Mouse (Mus musculus) heart, embryonic 14.5 days (tissue): ENCODE measurements around the gene Nktr. TPM values are rescaled to one million over a fixed set of nuclear protein-coding genes. Genes with fewer than 3 reads are reported as not detected.

ENCODE experiments used
- ATAC-seq: fragments of 200-750 bp; cut with Nextera tagmentation; 2 replicates; pipeline ENCODE4 v1.8.0; 2017; ENCODE audit warnings: low read depth, moderate TSS enrichment; ENCODE audit not compliant: insufficient number of reproducible peaks, insufficient read depth, low FRiP score
- H3K27ac ChIP-seq, 2 experiments: fragments of 200-500 bp in 1 of 2; fragments of 300-500 bp in 1 of 2; sonication (generic) in 1 of 2; replicated peaks in 1 of 2; 2 replicates each; pipeline ENCODE4 v1.5.1; 2012 to 2014; ENCODE audit warnings: low read depth in 2 of 2, low read length in 2 of 2, control low read depth in 1 of 2, mild to moderate bottlenecking in 1 of 2, mixed read lengths in 1 of 2; ENCODE audit not compliant: control insufficient read depth in 1 of 2, insufficient read depth in 1 of 2
- H3K27me3 ChIP-seq: fragments of 300-500 bp; sonication (generic); 2 replicates; pipeline ENCODE4 v1.6.1; 2014; ENCODE audit warnings: mild to moderate bottlenecking, low read length, control low read depth; ENCODE audit not compliant: control insufficient read depth, insufficient read depth
- H3K36me3 ChIP-seq: fragments of 300-500 bp; sonication (generic); 2 replicates; pipeline ENCODE4 v1.6.1; 2014; ENCODE audit warnings: mild to moderate bottlenecking, control low read depth, low read length, mixed read lengths; ENCODE audit not compliant: control insufficient read depth, insufficient read depth
- H3K4me1 ChIP-seq, 2 experiments: fragments of 200-500 bp in 1 of 2; fragments of 300-500 bp in 1 of 2; sonication (generic) in 1 of 2; 2 replicates each; pipeline ENCODE4 v1.6.1; 2012 to 2014; ENCODE audit warnings: low read length in 2 of 2, control low read depth in 1 of 2, mixed read lengths in 1 of 2; ENCODE audit not compliant: control insufficient read depth in 2 of 2, insufficient read depth in 2 of 2
- H3K4me2 ChIP-seq: fragments of 300-500 bp; sonication (generic); 2 replicates; pipeline ENCODE4 v1.6.1; 2014; ENCODE audit warnings: mild to moderate bottlenecking, low read length
- H3K4me3 ChIP-seq, 2 experiments: fragments of 200-500 bp in 1 of 2; fragments of 300-500 bp in 1 of 2; sonication (generic) in 1 of 2; 2 replicates each; pipeline ENCODE4 v1.5.1; 2012 to 2014; ENCODE audit warnings: low read length in 2 of 2, mild to moderate bottlenecking in 2 of 2, control low read depth in 1 of 2, low read depth in 1 of 2, moderate library complexity in 1 of 2; ENCODE audit not compliant: control insufficient read depth in 1 of 2, insufficient read depth in 1 of 2
- H3K9ac ChIP-seq: fragments of 300-500 bp; sonication (generic); 2 replicates; pipeline ENCODE4 v1.6.1; 2014; ENCODE audit warnings: mild to moderate bottlenecking, low read length
- H3K9me3 ChIP-seq: fragments of 300-500 bp; sonication (generic); 2 replicates; pipeline ENCODE4 v1.6.1; 2016; ENCODE audit warnings: low read length, control low read depth; ENCODE audit not compliant: control insufficient read depth
- WGBS: fragments of 180-500 bp; shearing (Covaris S2); extraction: QIAGEN DNeasy Blood & Tissue Kit; methylation state at CpG from one replicate; pipeline ENCODE4 v1.1.7; 2014; 5-methylcytosine and 5-hydroxymethylcytosine counted together
- polyA plus RNA-seq: library from polyadenylated mRNA; unstranded; fragments of >200 nt; fragmentation: Nextera tagmentation; extraction: Ambion mirVana; gene quantifications from 2 replicates; pipeline ENCODE4 v1.2.1, GENCODE M21; 2014

Nktr gene
- polyA plus RNA-seq, 1 experiment from 2014 or later = 50.4 TPM

DNA sequence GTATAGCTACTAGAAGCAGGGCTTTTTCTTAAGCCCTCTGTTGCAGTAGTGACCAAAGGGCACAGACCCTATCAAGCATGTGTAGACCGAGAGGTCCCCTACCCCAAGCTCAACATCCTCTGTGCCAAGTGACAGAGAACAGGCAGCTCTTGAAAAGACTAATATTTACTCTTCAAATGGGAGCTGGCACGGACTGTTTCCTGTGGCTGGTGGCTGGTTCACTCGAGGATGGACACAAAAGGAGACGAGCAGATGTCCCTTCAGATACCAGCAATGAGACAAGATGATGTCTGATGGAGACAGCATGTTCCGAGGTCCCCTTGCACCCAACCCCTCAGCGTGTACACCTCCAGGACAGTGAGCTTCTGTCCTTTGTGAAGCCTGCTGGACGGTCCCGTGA, 41.5 kb upstream of the Nktr start:
- no peak overlapping the region for H3K9ac ChIP-seq
- H3K27me3 ChIP-seq = no peaks in the 10 kb centered on the region
- H3K9me3 ChIP-seq = no peaks in the 10 kb centered on the region
- H3K4me3 ChIP-seq = no peak overlapping the region
- H3K4me2 ChIP-seq = no peak overlapping the region
- ATAC-seq = no peak
- peaks cover 6 to 7% of the 10 kb centered on the region in 2 experiments for H3K4me1 ChIP-seq
- H3K36me3 ChIP-seq = 0 out of 2 replicates have a peak, but pooled peaks cover under 1% of the 10 kb centered on the region
- 62% methylated on average over 8 of the region's 8 CpGs for WGBS
- no peak overlapping the region for H3K27ac ChIP-seq

DNA sequence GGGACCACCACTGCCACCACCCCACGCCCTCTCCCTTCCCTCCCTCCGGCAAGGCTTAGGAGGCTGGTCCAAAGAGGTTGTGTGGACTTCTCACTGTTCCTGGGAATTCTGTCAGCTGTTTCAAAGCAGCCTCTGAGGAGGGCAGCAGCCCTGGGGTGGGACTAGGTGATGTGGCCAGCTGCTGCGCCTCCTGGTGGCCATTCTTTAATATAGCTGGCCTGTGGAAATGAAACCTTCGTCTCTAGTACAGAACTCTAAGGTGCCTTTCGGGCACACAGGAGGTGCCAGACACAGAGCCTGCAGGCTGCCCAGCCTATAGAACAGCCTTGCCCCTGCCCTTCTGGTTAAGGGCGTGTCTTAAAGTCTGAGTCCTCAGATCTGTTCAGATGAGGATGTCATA, 39.4 kb upstream of the Nktr start:
- no peak overlapping the region for H3K4me3 ChIP-seq
- H3K9me3 ChIP-seq = no peaks in the 10 kb centered on the region
- H3K4me1 ChIP-seq = peaks cover 0 to 2% of the 10 kb centered on the region in 2 experiments; a peak in 1 of 4 replicates
- peak; percentile 62 for ATAC-seq
- no peaks in the 10 kb centered on the region for H3K27me3 ChIP-seq
- H3K9ac ChIP-seq = no peak overlapping the region
- H3K4me2 ChIP-seq = no peak overlapping the region
- WGBS = 18% methylated on average over 6 of the region's 6 CpGs
- no peak overlapping the region for H3K27ac ChIP-seq
- H3K36me3 ChIP-seq = peaks cover 19% of the 10 kb centered on the region

DNA sequence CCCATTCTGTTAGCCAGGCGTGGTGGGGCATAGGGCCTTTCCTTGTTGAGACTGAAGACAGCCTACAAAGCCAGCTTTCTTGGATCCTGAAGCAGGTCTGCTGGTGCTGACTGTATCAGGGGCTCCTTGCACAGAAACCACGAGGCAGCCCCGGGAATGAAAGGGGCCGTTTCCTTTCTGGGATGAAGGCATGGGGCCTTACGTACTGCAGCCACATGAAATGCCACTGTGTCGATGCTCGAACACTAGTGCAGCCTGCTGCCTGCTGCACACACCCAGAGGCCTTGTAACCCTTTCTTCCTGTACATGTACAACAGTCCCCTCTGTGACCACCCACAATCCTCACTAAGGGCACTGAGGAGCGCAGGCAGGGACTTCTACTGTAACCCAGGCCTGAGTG, 37.8 kb upstream of the Nktr start:
- peaks cover 0 to 2% of the 10 kb centered on the region in 2 experiments; a peak in 1 of 4 replicates for H3K4me1 ChIP-seq
- H3K9ac ChIP-seq = no peak overlapping the region
- no peak for ATAC-seq
- no peak overlapping the region for H3K4me3 ChIP-seq
- H3K9me3 ChIP-seq = no peaks in the 10 kb centered on the region
- H3K36me3 ChIP-seq = peaks cover 29% of the 10 kb centered on the region
- H3K27me3 ChIP-seq = no peaks in the 10 kb centered on the region
- 60% methylated on average over 8 of the region's 8 CpGs for WGBS
- no peak overlapping the region for H3K27ac ChIP-seq
- H3K4me2 ChIP-seq = no peak overlapping the region

DNA sequence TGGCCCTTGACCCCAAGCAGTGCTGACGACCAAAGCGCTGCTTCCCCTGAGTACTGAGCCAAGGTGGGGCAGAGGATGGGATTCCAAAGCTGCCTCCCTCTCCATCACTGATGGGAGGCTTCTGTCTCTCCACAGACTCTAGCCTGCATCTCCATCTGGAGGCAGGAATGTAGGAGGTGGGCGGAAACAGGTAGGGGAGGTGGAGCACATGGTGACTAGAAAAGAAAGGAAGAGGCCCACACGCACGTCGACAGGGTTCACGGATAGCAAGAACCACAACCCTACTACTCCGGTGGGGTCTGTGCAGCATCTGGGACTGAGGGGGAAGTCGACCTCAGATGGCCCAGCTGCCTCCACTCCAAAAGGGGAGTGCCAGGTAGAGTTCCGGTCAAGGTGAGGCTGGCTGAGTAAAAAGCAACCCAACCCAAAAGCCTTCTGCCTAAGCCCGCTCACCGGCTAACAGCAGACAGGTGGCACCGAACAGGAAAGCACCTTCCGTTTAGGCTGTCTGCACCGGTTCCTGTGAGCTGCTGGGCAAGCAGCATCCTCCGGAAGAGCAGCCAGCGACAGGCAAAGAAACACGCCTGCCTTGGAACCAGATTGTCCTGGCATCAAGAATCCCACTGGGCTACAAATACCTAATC, 36.8 kb upstream of the Nktr start:
- Histone ChIP-seq H3K9me3 (no peaks in the 10 kb centered on the region), H3K4me2 (no peak overlapping the region), H3K27me3 (no peaks in the 10 kb centered on the region), H3K4me1 (peaks cover 0 to 2% of the 10 kb centered on the region in 2 experiments; a peak in 1 of 4 replicates), H3K9ac (no peak overlapping the region), H3K36me3 (peaks cover 29% of the 10 kb centered on the region), H3K27ac (no peak overlapping the region), H3K4me3 (no peak overlapping the region)
- ATAC-seq = no peak
- WGBS = 70% methylated on average over 18 of the region's 18 CpGs

DNA sequence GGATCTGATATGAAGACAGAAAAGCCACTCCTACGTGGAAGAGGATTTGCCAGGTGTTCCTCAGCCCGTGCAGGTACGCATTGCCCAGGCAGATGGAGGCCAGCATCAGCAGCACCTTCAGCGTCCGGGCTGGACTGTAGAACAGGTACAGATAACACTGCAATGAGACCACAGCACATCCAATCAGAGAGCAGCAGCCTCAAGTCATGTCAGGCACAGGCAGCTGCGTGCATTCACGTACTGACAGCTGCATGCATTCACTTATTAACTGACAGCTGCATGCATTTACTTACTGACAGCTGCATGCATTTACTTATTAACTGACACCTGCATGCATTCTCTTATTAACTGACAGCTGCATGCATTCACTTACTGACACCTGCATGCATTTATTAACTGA, 34.3 kb upstream of the Nktr start:
- no peak overlapping the region for H3K27ac ChIP-seq
- no peaks in the 10 kb centered on the region for H3K9me3 ChIP-seq
- H3K4me2 ChIP-seq = no peak overlapping the region
- H3K4me3 ChIP-seq = no peak overlapping the region
- 73% methylated on average over 7 of the region's 7 CpGs for WGBS
- no peak overlapping the region for H3K9ac ChIP-seq
- ATAC-seq = no peak
- H3K27me3 ChIP-seq = no peaks in the 10 kb centered on the region
- no peaks in the 10 kb centered on the region for H3K4me1 ChIP-seq
- peaks cover 40% of the 10 kb centered on the region for H3K36me3 ChIP-seq

DNA sequence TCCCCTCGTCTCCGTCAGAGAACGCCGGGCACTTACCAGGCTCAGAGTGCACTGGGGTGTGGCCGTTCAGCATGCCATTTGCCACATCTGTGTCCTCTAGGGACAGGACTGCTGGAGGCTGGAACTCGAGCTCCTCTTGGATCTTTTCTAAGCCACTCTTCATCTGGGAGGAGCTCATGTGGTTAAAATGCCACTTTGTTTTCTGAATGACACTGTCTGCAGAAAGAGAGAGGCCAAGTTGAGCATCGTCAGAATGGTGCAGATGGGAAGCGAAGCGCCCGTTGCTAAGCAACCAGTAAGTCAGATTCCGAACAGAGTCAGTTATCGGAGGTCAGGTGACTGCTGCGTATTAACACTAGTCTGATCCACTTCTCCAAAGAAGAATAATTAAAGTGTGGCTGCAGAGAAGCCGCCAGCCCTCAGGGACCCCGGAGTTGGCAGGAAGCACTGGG, 28.7 kb upstream of the Nktr start:
- Histone ChIP-seq H3K4me3 (no peak overlapping the region), H3K4me2 (no peak overlapping the region), H3K9me3 (no peaks in the 10 kb centered on the region), H3K9ac (no peak overlapping the region), H3K27me3 (no peaks in the 10 kb centered on the region), H3K4me1 (no peaks in the 10 kb centered on the region), H3K36me3 (peaks cover 24% of the 10 kb centered on the region), H3K27ac (no peak overlapping the region)
- no peak for ATAC-seq
- WGBS = 80% methylated on average over 15 of the region's 15 CpGs

DNA sequence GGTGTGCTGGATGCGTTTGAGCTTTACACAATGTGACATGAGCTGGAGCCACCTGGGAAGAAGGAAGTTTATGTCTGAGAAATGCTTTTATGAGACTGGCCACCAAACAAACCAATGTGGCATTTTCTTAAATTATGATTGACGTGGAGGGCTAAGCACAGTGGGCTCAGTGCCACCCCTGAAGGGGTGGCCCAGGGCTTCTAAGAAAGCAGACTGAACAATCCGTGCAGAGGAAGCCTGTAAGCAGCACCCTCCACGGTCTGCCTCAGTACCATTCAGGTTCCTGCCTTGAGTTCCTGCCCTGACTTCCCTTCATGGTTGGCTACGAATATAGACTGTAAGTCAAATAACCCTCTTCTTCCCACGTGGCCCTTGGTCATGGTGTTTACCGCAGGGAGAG, 28.2 kb upstream of the Nktr start:
- H3K9me3 ChIP-seq = no peaks in the 10 kb centered on the region
- peaks cover 21% of the 10 kb centered on the region for H3K36me3 ChIP-seq
- no peak overlapping the region for H3K4me3 ChIP-seq
- H3K4me2 ChIP-seq = no peak overlapping the region
- no peak for ATAC-seq
- no peaks in the 10 kb centered on the region for H3K4me1 ChIP-seq
- H3K27ac ChIP-seq = no peak overlapping the region
- no peak overlapping the region for H3K9ac ChIP-seq
- WGBS = 87% methylated on average over 7 of the region's 7 CpGs
- H3K27me3 ChIP-seq = no peaks in the 10 kb centered on the region

DNA sequence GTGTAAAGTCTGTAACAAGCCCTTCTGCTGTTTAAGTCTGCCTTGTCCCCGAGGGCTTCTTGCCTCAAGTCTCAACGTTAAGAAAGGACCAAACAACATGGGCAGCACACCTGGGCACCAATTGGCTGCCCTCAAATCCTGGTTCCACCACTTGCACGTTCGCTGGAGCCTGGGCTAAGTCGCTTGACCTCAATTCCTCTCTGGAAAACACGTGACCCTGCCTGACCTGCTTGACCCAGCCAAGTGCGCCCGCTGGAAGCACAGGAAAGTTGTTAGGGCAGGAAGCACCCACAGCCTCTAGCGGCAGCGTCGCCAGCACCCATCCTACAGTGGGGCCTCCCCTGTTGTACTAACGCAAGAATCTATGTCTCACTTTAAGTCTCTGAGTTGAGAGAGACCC, 24.2 kb upstream of the Nktr start:
- WGBS = 79% methylated on average over 12 of the region's 12 CpGs
- Histone ChIP-seq H3K4me1 (no peaks in the 10 kb centered on the region), H3K9me3 (no peaks in the 10 kb centered on the region), H3K4me3 (no peak overlapping the region), H3K27ac (no peak overlapping the region), H3K9ac (no peak overlapping the region), H3K4me2 (no peak overlapping the region), H3K27me3 (no peaks in the 10 kb centered on the region), H3K36me3 (peaks cover 10% of the 10 kb centered on the region)
- no peak for ATAC-seq
